Mouse (Mus musculus) left cerebral cortex, adult 18-20 months (tissue): ENCODE measurements around the gene Cks2. TPM values are rescaled to one million over a fixed set of nuclear protein-coding genes. Genes with fewer than 3 reads are reported as not detected.
"Not testable (repeated sequence)": the region's sequence is repeated elsewhere in the genome, so short reads cannot be mapped to it uniquely, and the experiment has no call there.

Experiments used
- DNase-seq, 2 experiments: peaks; one replicate each; pipeline ENCODE4 v3.0.0; 2021 to 2022; ENCODE audit warnings: low spot score in 2 of 2, mixed read lengths in 1 of 2
- long read RNA-seq, 2 experiments: library from polyadenylated mRNA; stranded (forward); transcript quantifications; one replicate each; pipeline ENCODE4 v2.0.0; 2021
- total RNA-seq, 2 experiments: library from RNA; stranded (reverse); gene quantifications; 2 replicates each; pipeline ENCODE4 v1.2.3; 2021

Gene Cks2
- 1 to 10 TPM; 3.0 to 3.4 TPM for total RNA-seq
- long read RNA-seq, experiment 1, partial matches to known transcripts = 0 of 1 reads
- long read RNA-seq, experiment 1, other reads (novel, unspliced or antisense) = 0 of 1 reads
- long read RNA-seq, experiment 2 = 0 reads

DNA sequence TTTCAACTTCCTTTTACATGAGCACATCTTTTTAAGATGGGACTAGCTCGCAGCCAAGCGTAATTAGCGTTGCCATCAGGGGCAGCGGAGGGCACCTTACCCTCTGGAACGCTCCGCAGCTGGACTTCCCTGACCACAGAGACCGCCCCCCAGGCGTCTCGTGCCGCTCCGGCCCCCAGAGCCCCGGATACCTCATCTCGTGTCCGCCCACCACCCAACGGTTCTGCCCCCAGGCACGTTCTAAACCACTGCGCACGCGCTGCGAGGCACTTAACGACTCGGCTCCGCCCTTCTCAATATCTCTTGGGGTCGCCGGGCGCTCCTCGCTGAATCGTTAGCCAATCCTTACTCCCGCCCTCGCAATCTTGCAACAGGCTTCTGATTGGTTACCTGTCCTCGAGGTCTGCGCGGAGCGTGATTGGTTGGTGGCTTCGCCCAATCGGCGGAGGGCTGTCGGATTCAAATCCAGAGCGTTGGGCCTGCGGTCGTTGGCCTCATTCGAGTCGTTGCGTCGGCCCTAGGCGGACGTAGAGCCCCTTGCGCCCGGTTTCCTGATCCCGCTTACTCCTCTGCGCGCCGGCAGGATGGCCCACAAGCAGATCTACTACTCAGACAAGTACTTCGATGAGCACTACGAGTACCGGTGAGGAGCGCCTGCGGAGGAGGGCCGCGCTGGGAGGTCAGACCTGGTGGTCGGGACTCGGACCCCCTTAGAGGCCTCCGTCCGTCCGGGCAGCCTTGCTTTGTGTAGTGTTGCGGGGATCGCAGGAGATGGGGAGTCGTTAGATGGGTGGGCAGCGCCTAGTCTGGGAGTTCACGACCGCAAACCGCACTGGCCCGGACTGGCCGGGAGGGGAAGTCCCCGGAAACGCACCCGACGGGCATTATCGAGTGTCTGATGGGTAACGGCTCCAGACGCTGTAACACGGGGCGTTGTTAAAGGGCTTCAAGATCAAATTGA lies at the start of gene Cks2:
Gene Cks2, plus strand, starts transcription at position 404 of the 961 bp plus-strand sequence.
- peak; percentile 96 to 97 for DNase-seq

DNA sequence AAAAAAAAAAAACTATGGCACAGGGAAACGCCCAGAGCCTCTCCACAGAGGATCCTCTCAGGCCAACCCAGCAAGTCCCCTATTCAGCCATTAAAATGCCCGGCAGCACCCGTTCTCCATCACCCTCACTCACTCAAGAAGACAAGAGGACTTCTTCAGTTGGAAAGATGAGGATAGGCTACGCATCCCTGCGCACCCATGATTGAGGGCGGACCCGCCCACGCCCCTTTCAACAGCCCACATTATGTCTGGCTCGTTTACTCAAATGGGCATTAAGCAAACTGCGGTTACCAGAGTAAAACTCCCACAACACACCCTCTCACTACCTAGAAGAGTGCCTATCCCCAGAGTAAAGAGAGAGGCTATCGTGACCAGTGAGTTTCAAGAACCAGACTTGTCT lies 49.6 kb upstream of the Cks2 start:
- peak in 1 of 2 experiments; percentile 19 for DNase-seq

DNA sequence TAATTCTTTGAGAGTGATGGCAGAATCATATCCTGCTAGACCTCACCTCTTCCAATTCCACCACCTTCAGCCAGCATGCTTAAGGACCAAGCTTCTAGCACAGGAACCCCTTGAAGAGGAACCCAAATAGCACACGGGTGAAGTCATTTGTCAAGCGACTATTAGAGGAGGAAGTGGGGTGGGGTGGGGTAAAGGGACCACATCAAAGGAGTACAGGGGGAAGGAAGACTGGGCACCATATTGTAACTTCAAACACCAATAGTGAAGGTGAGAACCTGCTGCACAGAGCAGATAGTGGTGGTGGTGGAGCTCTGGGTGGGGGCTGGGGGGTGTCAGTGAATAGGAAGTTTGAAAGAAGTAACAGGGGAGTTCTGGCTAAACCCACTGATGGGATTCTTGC lies 47.0 kb upstream of the Cks2 start:
- DNase-seq = no peak

DNA sequence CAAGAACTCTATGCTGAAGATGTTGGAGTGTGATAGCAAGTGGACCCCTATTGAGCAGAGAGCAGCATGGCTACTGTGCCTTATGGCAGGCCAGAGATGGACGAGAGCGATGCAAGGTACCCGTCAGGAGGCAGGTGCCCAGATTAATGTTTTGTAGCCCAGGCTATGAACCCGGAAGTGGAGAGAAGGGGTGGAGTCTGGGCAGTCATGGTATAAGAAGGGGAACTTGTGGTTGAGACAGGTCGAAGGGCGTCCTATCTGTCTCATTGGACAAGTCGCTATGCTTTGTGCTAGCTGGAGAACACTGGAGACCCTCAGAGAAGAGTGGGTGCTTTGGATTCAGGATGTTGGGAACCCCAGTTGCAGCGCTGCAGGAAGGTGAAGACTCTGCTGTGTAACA lies 44.9 kb upstream of the Cks2 start:
- no peak for DNase-seq

DNA sequence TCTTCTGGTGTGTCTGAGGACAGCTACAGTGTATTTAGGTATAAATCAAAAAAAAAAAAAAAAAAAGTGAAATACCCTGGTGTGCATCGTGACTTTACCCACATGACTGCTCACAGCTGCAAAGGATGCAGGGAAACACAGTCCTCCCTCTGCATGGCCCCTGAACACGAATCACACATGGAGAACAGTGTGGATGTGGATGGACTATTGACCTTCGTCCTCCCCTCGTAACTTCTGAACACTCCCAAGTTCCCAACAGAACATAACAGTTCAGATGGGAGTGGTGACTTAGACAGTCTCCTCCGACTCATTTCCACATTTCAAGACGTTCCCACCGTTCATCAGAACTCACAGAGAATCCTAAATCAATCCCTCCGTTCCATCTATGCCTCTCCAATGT lies 42.3 kb upstream of the Cks2 start:
- no peak for DNase-seq

DNA sequence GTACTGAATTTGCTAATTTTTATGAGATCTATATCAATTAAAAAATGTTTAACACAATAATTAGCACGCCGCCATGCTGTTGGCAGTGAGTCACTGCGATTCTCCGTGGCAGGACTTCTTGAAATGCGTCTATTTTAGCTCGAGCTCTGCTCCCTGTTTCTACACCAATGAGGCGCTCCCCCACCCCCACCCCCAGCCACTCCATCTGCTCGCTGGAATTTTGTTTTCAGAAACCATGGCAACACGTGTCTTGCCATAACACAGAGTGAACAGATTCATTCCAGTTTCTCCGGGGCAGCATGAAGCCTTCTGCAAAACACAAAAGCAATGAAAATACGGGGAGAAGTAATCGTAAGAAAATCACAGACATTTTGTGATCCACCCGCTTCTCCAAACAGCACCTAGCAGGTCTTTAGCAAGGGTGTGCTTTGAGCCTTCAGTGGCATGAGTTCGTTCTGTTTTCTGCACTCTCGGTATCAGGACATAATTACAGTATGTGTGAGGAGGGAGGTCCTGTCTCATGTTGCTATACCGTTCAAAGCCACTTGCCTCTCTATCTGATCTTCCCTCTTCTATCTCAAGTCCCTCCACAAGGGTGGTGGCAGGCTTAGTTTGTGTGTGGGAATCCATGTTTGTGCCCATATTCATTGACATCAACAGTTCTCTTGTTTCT lies 41.7 kb upstream of the Cks2 start:
- DNase-seq = peak; percentile 44 to 52

DNA sequence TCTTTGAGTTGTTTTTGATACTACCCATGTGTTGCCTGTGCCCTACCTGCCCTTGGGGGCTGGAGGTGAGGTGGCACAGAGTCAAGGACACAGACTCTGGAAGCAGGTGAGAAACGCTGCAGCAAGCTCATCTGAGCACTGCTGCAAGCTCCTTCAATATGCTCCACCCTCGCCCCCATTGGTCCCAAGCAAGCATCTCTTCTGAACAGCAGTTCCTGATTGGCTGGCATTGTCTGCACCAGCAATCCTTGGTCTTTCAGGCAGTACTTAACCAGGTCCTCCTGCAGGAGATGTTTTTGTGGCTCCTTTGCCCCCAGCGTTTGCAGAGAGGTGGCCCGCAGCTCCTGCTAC lies 41.2 kb upstream of the Cks2 start:
- peak; percentile 49 to 68 for DNase-seq

DNA sequence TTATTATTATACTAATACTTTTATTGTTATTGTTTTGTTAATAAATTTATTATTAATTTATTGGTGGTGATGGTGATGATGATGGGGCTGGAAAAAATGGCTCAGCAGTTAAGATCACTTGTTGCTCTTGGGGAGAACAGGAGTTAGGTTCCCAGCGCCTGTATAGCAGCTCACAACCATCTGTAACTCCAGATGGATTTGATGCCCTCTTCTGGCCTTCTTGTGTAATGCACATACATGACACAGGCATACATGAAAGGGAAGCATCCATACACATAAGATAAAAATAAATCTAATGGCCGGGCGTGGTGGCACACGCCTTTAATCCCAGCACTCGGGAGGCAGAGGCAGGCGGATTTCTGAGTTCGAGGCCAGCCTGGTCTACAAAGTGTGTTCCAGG lies 35.8 kb upstream of the Cks2 start:
- DNase-seq = no peak

DNA sequence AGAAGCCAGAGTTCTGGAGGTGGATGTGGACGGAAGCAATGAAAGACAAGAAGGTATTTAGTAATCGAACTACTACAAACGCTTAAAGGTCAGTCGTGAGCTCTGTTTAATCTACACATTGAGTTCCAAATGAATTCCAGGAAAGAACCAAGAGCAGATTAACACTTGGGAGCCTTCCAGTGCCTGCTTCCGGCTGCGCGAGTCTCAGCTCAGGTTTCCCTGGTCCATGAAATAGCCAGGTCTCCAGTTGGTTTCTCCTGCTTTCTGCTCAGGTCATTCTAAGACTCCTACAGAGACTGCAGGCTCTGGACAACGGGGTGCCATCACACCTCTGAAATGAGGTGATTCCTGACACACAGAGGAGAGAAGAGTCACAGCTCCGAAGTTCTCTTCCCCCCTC lies 34.0 kb upstream of the Cks2 start:
- DNase-seq = no peak

DNA sequence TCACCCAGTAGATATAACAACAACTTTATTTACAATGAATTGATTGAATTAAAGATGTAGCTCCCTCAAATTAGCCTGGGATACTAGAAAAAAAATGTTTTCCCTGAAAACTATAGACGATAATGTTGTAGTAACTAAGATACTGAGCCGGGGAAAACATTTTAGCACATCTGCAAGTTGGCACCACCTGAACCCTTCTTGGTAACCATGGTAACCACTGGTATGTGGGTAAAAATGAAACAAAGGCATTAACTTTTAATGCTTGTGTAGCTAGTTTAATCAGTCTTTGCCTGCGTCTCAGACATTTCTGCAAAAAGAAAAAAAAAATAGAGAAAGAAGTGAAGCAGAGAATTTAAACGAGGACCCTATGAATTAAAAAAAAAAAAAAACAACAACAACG lies 33.5 kb upstream of the Cks2 start:
- no peak for DNase-seq

DNA sequence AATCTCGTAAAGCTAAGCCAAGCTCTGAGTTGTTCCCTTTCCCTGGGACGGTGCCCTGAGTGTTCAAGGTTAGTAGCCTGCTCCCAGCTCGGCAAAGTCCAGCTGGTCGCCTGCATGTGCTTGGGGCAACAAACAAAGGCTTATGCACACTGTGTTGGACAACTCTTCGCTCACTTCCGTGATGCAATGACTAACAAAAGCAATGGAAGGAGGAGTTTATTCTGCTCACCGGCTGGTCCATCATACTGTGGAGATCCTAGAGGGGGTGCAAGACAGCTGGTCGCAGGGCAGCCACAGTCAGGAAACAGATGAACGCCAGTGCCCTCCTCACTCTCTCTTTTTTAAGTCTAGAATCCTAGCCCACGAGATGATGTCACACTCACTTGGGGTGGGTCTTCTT lies 29.2 kb upstream of the Cks2 start:
- DNase-seq = no peak

DNA sequence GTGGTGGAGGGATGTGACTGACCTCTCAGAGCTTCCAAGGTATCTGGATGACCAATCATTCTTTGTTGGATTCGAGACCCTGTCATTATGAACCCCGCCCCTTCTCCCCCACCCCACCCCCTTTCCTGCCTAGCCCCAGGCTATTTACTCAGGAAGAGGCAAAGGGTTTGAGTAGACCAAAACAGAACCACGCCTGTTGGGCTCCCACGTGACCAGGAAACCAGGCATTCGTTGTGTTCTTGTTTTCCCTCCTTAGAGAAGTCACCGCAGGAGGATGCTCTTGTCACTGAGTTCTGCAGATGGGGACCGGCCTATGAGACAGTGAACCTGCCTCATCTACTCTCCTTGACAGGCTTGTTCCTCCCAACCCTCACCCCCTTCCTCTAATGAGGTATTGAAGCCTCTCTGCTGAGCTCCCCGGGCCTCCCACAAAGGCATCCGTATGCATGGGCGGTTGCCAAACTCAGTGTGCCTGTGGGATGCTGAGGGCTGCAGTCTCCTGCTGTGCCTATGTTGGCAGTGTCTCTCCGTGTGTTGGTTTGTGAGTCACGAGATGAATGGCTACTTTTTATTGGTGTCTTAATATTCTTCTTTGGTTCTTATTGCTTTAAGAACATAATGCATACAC lies 28.5 kb upstream of the Cks2 start:
- DNase-seq = peak; percentile 79 to 89

DNA sequence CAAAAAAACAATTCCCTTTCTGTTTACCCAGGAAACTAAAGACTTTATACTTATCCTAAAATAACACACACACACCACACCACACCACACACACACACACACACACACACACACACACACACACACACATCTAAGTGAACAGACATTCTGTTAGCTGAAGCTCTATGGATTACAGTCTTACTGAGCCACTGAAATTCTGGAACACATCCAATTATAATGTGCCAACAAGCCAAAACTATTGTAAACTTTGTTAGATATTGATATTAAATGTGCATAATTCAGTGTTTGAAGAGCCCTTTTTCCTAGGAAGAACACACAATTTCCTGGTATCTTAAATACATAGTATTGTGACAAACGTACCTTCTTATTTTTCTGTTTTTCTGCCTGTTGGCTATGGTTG lies 27.7 kb upstream of the Cks2 start:
- no peak for DNase-seq

DNA sequence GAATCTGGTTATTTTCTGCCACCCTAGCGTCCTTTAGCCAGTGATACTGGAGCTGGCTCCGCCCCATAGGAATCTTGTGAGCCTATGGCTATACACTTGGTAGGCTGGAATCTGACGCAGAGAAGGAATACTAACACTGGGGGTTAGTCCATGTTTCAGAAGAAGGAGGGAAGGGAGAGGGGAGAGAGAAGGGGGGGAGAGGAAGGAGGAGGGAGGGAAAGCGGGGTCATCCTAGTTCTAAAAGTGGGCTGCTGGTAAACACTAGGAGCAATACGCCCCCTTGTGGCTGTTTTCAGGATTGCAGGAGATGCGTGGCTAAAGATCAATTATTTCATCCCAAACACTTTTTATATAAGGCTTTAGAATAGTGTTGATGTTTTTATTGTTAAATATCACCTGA lies 27.2 kb upstream of the Cks2 start:
- DNase-seq = peak; percentile 70 to 79

DNA sequence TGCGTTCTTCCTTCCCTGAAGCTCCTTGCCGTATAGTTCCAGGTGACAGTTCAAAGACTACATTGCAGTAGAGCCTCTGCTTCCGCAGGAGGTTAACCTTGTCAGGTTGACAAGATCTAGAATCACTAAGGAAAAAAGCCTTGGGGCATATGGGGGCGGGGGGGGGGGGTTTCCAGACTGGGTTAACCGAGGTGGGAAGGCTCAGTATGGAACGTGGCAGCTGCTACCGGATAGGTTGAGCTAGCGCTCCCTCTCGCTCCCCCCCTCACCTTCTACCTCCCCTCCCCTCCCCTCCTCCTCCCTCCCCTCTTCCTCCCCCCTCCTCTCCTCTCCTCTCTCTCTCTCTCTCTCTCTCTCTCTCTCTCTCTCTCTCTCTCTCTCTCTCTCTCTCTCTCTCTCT lies 26.4 kb upstream of the Cks2 start:
- no peak for DNase-seq

DNA sequence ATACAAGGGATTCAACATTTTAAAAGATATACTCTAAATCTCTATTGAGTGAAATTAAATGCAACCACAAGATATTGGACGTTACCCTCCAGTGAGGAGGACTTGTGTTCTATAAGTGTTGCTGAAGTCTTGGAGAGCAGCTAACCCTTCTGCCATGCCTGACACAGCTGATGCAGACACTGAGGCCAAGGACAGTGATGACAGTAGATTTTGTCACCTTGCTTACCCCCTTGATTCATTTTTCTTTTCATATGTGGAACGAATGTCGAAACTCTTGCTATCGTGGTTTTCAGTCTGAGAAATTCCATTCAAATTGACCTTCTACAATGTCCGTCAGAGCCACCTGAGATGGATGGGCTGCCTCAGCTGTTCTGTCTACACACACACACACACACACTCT lies 22.4 kb upstream of the Cks2 start:
- DNase-seq = no peak

DNA sequence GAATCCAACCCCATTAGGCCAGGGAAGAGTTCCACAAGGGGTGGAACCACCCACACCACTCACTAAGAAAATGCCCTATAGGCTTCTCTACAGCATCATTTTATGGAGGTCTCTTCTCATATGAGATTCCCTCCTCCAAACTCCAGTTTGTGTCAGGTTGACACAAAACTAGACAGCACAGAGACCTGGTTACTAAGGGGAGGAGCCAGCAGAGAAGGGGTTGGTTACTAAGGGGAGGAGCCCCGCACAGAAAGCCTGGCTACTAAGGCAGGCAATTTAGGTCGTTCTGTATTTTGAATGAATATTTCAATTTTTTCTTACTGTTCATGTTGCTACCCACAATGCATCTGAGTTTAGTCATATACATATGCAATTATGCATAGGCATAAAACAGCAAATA lies 21.4 kb upstream of the Cks2 start:
- no peak for DNase-seq

DNA sequence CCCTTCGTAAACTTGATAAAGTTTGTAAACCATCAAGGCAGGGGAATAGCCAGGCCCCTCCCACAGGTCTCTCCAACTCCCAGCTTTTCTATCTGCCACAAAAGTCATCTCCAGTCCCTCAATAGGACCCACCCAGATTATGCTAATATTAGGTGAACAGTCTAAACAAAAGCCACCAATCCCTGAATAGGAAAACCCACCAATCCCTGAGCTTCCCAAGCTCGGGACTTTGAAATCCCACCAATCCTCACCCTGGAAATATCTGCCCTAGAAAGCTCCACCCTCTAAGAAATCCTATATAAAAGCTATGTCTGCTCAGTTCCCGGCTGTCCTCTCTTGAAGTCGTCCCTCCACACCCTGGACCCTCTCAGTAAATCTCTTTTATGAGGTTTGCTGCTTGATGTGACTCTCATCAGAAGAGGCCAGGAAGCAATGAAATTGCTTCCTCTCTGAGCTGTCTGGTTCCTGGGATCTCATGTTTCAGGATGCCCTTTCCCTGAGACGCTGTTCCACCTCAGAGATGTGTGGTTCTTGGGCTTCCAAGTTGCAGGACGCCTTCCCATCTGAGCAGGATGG lies 16.7 kb upstream of the Cks2 start:
- DNase-seq = no peak

DNA sequence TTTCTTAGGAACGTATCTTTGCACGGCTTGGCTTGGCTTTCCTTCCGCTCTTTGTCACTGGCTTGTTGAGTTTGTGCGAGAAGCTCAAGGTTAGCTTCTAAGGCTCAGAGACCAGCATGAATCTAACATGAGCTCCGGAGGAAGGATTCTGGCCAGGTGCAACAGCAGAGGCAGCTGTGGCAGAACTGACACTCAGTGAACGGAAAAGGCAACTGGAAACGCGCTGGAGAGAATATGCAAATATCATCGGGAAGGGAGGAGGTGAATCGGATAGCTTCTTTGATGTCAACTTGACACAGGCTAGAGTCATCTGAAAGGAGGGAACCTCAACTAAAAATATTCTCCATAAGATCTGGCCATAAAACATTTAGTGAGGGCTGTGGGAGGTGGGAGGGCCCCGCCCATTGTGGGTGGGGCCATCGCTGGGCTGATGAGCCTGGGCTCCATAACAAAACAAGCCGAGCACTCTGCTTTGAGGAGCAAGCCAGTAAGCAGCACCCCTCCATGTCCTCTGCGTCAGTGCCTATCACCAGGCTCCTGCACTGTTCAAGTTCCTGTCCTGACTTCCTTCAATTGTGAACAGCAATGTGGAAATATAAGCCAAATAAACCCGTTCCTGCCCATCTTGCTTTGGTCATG lies 13.6 kb upstream of the Cks2 start:
- no peak for DNase-seq

DNA sequence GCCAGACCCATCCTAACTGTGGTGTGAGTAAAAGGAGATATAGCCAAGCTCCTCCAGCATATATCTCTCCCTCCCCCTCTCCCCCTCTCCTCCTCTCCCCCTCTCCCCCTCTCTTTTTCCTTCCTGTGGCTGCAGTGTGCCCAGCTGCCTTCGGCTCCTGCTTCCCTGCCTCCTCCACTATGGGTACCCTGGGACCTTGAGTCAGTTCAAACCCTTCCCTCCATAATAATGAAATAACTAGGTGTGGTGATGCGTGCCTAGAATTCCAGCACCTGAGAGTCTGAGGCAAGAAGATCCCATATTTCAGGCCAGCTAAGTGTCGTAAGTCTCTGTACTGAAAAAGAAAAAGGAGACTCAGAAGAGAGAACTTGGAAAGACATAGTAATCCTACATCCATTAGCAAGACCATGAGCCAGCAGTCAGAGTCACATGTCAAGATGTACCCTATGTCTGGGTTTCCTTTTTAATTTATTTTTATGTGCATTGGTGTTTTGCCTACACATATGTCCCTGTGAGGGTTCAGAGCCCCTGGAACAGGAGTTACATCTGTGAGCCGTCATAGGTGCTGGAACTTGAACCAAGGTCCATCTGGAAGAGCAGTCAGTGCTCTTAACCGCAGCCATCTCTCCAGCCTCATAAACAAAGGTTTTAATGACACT lies 12.3 kb upstream of the Cks2 start:
- no peak for DNase-seq

DNA sequence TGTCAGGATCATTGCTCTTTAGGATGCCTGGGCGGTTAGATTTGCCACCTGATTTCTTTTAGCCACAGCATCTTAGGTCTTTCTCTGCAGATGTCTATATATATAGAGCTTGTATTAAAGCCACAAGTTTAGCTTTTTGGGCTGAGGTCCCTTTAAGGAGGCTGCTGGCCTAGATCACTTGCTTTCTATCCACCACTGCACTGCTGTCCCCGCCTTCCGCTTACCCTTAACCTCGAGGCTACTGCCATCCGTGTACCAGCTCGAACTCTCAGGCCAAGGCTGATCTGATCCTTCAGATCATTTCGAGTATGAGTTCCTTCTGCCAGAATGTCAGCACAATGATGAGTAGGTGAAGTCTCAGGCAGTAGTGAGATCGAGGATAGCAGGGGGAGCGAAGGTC lies 9.6 kb upstream of the Cks2 start:
- not testable (repeated sequence) for DNase-seq
